Mouse (Mus musculus) v-Abl transformed pro-B cells (cell line): Measurements from ENCODE around the gene Stard13.

ENCODE experiments used
- in situ Hi-C, 2 experiments: fragments of 400-800 bp; cut with MboI; formaldehyde crosslinking; loops; one replicate each; pipeline ENCODE4 v1.15.1; 2025; ENCODE audit not compliant: unreplicated experiment in 2 of 2

Gene Stard13

DNA sequence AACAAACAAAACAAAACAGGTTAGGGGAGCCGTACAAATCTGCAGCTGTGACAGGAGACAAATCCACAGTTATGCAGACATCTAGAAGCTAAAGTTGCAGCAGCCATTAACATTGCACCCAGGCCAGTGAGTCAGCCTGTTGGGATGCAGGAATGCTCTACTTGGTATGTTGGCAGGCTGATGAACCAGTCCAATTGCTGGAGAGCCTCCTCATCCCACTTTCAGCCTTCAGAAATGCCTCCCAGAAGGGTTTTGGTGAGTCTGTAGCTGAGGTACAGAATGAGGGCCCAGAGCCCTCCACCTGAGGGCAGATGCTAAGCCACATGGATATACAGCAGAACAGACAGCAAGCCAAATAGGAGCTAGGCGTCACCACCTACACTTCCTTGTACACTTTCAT, 164.1 kb downstream of the Stard13 start:
- in situ Hi-C loops, result no loop called here

DNA sequence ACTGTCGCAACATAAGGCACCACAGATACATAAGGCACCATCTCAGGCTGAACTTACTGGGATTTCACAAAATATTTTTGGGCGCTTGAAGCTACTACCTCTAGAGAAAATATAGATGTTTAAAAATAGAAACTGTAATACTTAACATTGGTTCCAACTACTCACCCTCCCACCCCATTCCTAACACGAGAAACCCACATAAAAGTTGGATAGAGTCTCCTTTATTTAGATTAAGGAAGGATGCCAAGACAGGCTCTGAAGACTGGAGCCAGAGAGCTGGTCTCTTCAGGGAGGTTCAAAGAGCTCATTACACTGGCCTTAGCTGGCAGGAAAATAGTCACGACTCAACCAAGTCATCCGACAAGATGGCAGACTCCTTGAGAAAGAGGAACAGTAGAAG, 167.6 kb downstream of the Stard13 start:
- in situ Hi-C loops, result no loop called here

DNA sequence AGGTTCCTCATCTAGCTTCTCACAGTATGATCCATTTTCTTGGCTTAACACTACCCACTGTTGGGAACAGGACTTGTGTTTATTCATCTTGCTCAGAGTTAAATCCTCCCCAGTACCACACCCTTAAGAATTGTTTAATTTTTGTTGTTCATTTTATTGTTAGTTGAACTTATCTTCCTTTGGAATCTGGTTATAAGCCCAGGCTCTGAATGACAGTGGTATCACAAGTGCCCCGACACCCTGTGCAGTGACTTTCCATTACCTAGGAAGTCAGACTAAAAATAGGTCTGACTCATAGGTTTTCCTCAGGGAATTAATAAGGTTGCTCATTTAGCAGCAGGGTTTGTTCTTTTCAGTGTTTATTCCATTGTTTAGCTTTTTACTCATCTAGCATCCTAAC, 168.4 kb downstream of the Stard13 start:
- in situ Hi-C loops, result no loop called here

DNA sequence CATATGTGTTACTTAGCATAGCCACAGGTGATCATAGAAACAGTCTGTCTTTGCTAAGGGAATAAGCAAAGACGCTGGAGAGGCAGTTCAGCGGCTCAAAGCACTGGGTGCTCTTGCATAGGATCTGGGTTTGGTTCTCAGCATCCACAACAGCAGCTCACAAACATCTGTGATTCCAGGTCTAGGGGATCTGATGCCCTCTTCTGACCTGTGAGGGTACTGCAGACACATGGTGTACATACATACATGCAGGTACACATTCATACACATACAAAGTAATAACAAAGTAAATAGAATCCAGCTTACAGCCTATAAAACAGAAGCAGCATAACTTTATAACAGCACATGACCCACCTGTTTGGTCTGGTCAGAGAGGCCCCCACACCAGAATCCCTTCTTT, 171.7 kb downstream of the Stard13 start:
- in situ Hi-C loops, result no loop called here

DNA sequence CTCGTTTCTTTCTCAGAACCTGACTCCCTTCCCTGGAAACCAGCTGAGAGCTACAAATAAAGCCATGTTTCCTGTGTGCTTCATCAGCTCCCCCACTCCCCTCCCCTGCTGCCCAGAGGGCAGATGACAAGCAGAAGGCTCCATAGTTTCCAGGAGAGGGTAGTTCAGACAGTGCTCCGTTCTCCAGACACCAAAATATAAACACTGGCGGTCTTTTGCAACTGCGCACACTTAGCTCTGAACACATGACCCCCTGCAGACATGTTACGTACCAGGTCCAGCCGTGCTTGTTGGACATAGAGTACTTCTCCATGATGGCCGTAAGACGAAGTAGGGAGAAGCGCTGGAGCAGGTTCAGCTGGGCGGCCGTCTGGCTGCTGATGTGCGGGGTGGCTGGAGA, 173.2 kb downstream of the Stard13 start:
- in situ Hi-C loops, result no loop called here

DNA sequence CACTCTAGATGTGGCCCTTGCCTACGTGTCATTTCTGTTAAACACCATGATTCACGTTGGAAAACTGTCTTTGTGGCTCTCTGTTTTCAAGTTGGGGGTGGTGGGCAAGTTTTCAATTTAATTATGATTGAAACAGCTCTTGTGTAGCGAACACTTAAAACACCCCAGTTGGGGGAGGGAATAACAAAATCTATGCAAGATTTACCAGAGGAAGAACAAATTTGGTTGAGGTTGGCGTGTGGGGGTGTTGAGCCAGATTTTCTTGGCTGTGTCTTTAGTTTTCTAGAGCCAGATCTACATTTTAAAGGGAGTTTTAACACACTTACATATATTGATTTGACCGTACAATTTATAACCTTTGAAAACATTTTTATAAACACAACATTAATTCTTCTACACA, 173.9 kb downstream of the Stard13 start:
- in situ Hi-C loops, result no loop called here

DNA sequence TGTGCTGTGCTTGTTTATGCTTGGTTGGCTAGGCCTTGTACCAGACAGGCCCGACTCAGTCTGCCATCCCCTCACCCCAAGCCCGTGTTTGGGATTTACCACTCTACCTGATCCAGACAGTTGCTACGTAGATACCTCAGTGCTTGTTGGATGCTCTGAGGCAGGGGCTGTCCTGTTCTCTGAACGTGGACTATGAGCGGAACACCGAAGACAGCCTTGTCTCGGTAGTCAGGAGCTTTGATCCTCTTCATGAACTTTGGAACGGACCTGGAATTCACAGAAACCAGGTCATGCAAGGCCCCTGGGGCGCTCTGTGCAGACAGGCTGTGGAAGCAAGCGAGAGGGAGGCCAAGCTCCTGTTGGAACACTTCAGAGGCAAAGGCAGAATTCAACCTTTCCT, 174.3 kb downstream of the Stard13 start:
- in situ Hi-C loops, result no loop called here

DNA sequence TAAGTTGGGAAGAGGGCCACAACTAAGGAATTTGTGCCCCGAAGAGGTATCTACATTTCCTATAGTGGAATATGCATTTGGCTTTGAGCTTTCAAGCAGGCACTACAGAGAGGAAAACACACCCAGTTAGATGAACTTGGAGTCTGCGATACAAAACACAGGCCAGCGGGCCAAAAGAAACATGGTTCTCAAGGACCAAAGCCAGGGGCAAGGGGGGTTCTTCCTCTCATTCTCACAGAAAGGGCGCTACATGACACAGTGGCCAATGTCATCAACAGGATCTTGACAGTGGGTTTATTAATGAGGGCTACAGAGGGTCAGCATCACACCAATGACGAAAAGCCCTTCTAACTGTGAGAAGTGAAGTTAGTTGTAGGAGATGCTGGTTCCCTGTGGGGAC, 175.9 kb downstream of the Stard13 start:
- in situ Hi-C loops, result no loop called here

DNA sequence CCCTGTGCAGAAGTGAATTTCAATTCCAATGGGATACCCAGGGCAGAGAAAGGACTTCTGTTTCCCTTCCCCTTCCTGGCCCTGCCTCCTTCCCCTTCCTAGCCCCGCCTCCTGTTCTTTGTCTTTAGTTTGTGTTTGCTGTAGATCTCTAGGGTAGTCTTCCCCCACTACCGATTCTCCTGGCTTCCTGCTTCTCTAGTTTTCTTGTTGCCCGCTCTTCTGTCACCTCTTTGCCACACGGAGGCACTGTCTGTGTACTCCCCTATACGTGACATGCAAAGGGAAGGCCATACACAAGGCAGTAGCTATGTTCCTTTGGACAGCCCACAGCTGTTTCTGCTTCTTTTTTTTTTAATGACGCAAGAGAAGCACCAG, 176.7 kb downstream of the Stard13 start:
- in situ Hi-C loops, result no loop called here

DNA sequence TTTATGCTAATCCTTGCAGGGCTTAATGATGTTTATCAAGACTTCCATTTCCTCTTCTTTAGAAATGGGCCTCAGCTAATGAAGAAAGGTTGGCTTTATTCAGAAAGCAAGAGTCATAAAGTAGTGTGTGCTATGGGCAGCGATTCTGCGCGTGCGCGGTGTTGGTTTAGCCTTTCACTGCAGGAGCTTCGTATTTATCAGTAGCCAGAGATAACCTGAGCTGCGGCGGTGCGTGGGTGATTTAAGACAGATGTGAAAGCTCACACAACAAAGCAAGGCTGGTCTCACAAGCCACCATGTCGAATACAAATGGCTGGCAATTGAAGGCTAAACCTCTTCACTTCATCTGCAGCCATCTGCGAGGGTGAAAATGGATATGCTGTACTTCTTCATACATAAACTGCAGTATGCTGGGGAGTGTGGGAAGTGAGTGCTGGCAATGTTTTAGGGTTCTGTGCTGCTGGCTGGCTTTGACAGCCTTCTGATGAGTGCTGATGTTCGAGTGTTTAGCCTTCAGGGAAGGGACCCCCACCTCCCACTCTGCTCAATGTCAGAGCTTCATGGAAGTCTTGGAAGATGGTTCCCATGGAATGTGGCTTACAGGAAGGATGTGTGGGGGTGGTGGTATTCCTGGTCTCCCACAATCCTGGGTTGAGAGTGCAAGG, 177.2 kb downstream of the Stard13 start:
- in situ Hi-C loops, result no loop called here

DNA sequence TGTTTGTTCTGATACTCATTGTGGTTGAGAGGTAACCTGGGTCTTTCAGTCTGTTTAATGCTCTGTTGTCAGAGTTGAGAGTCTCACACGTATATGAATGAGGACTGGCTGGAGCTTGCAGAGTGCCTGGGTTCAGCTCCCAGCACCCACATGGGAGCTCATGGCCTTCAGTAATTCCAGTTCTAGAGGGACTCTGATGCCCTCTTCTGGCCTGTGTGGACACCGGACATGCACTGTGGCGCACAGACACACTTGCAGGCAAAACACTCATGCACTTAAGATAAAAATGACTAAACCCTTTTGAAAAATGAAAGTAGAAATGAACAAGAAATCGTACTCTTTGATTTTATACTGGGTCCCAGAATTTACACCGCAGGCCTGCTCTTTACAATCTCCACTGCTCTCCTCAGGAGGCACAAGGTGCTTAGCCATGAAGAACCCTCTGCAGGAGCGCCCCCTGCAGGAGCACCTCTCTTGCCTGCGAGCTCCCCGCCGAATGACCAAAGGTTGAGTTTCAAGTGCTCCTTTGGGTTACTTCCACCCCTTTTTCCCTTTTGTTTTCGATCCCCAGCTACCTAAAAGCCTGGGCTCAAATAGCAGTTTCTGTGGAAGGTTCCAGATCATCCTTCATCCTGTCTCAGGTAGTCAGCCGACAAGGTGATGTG, 178.1 kb downstream of the Stard13 start:
- in situ Hi-C loops, result no loop called here

DNA sequence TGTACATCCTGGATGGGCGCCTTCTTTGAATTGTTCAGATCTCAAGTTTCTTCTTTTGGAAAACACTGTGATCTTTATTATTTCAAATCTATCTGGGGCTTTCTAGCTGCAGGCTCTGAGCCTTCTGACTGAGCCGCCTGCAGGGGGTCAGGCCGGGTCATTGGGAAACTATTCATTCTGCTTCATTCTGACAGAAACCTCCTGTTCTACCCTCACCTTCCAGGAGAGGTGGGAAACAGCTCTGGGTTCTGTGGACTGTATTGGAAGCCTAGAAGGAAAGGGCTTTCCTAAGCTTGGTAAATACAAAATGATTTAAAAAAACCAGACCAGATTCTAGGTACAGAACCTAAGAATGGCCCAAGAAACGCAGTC, 178.9 kb downstream of the Stard13 start:
- in situ Hi-C loops, result no loop called here

DNA sequence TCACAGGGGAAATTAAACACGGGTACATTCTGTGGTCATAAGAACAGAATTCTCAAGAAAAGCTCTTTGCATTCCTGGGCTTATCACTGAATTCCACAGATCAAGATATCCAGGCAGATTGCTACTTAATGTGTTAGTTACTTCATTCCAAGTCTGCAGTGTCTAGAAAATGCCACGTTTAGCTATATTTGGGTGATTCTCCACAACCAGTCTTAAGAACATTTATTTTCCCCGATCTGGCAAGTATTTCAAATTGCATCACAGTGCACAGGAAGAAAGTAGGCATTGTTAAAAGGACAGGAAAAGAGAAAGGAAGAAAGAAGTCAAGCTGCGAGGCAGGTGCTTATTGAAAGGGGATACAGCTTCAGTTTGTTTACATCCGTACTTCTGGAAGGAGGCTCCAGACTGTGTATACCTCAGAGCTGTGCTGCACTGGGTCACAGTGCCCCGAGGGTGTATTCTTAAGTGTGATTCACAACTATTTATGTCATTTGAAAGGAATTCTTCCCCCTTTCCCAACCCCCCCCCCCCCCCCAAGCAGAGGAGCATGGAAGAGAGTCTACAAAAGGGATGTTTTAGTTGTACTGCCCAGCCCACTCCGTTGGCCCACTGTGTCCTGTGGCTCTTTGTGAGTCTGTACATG, 179.4 kb downstream of the Stard13 start:
- in situ Hi-C loops, result no loop called here

DNA sequence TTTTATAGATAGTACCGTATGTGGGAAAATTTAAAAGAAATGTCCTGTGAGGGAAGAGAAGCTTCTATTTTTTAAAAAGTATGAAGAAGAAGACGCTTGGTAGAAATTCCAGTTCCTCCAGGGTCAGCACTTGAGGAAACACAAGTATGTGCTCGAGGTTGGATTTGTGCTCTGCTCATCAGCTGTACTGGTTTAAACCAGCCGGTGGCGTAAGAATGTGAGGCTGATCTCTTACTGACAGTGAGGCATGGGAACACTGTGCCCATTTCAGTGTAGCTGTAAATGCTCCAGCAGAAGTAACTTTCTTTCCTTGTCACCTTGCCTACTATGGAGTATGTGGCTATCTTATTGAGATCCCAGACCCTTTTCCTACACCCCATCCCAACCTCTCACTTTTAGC, 180.4 kb downstream of the Stard13 start:
- in situ Hi-C loops, result no loop called here

DNA sequence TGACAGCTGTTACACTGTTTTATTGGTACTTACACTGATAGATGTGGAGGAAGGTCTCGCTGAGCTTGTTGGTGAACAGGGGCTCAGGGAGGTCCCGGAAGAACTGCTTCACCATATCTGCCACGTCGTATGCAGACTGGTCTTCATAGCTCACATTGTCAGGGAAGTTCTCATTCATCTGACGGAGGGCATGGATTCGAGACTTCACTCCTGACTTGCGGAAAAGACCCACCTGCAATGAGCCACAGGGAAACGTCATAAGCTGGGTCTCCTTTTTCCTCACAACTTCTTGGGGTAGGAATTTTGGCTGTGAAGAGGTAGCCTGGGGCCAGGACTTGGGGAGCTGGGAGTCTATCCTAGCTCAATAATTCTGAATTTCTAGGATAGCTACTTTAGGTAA, 181.3 kb downstream of the Stard13 start:
- in situ Hi-C loops, result no loop called here

DNA sequence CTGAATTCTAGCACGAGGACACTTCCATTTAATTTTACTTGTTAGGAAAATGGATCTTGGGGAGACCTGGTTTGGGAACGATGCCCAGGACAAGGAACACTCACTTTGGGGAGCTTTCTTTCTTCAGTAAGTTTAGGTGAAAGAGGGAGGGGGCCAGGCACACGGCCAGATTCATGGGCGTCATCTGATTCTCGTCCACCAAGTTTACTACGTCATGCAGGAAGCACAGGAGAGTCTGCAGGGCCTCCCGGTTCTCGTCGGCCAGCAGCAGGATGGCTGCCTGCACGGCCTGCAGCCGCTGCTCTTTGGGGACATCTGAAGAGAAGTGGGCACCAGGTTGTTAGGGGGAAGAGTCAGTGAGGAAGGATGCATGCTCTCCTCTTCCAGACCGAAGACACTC, 186.1 kb downstream of the Stard13 start:
- in situ Hi-C loops, result no loop called here

DNA sequence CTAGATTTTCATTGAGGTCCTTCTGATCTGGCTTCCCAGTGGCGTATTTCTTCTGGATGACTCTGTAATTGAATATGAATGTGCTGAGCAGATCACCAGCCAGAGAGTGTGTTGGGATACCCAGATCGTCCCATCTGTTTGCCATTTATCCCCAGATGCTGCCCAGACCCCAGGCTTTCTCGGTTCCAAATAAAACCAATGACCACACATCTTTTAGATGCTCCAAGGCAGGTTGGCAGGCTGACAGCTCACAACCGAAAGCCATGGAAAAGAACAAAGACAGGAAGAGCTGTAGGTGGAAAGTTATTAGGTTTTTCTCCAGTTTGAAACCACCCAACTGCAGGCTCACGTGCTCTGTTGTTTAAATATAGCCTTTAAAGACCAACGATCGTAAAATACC, 186.7 kb downstream of the Stard13 start:
- in situ Hi-C loops, result no loop called here

DNA sequence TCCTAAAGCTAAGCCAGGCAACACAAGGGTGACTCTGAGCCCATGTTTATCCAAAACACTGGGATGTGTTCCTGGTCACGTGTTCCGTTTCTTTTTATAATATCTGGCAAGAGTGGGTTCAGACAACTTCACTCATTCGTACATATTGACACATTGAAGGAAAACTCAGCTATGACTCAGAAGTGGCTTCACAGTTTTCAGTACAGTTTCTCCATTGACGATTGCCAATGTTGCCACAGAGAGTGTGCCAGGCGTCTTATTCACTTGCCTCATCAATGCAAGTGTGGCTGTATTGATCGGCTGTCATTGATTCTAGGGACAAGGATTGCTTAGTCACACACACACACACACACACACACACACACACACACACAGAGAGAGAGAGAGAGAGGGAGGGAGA, 187.5 kb downstream of the Stard13 start:
- in situ Hi-C loops, result no loop called here

DNA sequence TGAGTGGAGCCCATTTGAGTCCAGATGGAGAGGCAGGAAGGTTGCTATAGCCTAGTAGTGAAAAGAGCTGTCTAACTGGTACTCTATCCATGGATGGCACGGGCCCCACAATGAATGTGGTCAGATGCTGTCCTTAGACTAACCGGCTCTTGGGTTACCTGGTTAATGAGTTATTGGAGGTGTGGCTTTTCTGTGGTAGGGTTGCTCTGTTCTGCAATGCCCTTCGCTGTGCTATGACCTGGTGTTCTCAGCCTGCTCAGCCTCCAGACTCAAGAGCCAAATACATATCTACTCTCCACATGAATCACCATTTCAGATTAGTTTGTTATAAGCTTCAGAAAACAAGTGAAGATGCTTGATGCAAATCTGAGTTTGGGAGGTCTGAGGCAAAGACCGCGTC, 190.7 kb downstream of the Stard13 start:
- in situ Hi-C loops, result no loop called here

DNA sequence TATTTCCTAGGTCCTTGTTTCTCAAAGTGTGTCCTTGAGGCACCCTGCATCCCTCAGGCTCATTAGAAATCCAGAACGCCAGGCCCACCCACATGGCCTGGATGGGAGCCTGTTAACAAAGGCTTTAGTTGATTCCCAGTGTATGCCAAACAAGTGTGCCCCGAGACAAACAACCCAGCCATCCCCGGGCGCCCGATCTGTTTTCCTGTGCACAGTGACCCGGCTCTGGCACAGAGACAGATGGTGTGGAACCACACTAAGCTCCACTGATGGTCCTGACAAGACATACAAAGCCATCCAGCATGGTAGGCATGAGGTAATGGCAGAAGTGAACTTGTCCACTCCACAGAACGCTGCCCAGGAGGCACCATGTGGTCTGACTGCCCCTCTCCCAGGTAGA, 195.8 kb downstream of the Stard13 start:
- in situ Hi-C loops, result no loop called here

DNA sequence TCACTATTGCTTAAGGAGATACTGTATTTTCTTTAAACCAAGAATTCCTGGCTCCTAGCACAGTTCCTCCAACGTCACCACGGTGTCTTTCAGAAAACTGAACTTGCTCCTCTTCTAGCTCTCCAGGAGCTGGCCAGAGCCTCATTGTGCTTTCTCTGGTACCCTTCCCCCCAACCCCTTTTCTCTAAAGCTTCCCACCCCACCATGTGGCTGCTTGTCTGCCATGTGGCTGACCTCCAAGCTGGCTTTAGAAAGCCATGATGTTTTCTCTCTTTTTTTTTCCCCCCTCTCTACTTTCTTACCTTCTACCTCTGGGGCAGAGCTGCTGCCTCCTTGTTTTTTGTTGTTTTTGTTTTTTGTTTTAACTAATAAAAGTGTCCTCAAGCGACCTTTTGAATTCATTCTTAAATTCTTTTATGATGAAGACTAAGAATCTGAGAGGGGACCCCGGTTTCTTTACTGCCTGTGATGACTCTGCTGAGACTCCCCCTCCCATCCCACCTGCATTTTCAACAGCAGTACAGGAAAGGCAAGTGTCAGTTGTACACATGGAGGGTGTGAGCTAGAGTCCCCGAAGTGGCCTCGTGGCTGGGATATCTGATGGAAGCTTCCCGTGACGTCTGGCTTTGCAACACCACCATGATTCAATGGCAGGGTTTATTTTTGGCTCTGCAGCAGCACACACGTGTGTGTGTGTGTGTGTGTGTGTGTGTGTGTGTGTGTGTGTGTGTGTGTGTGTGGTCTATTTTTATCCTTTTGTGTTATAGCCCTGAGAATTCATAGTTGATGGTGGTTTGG, 198.7 kb downstream of the Stard13 start:
- in situ Hi-C loops, result no loop called here

DNA sequence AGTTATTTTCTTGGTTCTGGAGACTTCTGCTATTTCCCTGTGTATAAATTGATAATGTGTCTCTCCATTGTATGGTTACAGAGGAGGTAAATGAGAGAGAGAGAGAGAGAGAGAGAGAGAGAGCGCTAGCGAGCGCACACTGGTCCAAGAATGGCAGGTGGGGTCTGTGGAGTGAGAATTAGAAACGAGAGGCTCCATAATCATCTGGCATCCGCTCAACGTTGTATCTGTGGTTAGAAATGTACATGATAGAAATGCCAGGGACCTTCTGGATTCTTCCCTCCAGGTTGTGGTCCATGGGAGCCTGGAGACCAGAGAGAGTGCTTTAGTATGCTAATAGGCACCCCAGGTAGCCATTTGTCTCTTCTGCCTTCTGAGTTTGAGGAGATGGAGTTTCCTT, 204.7 kb downstream of the Stard13 start:
- in situ Hi-C loops, result no loop called here
